8 mouse cellular contexts compared by ENCODE assay signal in genomic region chr13:13573572-13574257, GRCm38 (mm10). TPM values are rescaled to one million over a fixed set of nuclear protein-coding genes. Genes with fewer than 3 reads are reported as not detected.
DNase-seq lines count a peak whose midpoint lies in the region; ATAC-seq and TF ChIP-seq lines count a peak whose summit lies in the region.

No protein-coding gene starts in this region.

- peaks cover 12% of the 10 kb centered on the region for H3K4me1 ChIP-seq in heart, postnatal 0 days (ENCODE audit: control insufficient read depth, insufficient read depth)
- peaks cover 13% of the 10 kb centered on the region for H3K4me1 ChIP-seq in liver, embryonic 12.5 days
- H3K4me1 ChIP-seq in intestine, postnatal 0 days (replicated peaks; ENCODE audit: control insufficient read depth, insufficient read depth, low read length) = no peaks in the 10 kb centered on the region

- no peak for TF ChIP-seq EP300 in heart, postnatal 0 days (IDR thresholded peaks at IDR 0.05; ENCODE audit: low read depth)

- intact Hi-C loops in left cerebral cortex, postnatal 25 days (cut with DNase I) = loop anchor here (1.0 to 2.0 kb wide), 3 partner anchors 19 to 130 kb away; no protein-coding TSS in a partner anchor

- peak; percentile 67; the same call in 1 of the 2 replicates for ATAC-seq in heart, postnatal 0 days (ENCODE audit: insufficient read depth, low read depth)
- no peak for ATAC-seq in liver, embryonic 12.5 days
- no peak for ATAC-seq in intestine, postnatal 0 days

- no peak overlapping the region for H3K9ac ChIP-seq in heart, postnatal 0 days (replicated peaks; ENCODE audit: low read depth, low read length)
- H3K9ac ChIP-seq in liver, embryonic 12.5 days = no peak overlapping the region
- H3K9ac ChIP-seq in intestine, postnatal 0 days (ENCODE audit: low read depth, low read length) = no peak overlapping the region

- H3K27ac ChIP-seq in heart, postnatal 0 days (ENCODE audit: low read depth) = peak overlapping the region; percentile 44; the same call in 1 of the 2 replicates
- no peak overlapping the region for H3K27ac ChIP-seq in liver, embryonic 12.5 days
- no peak overlapping the region for H3K27ac ChIP-seq in intestine, postnatal 0 days (ENCODE audit: low read depth, low read length)

- peak; percentile 72 for DNase-seq in 3134 (ENCODE audit: extremely low read depth, insufficient read length, low spot score)
- DNase-seq in 3T3-L1 (ENCODE audit: low read depth, low spot score) = peak; percentile 98
- peak; percentile 96 for DNase-seq in cerebellum, adult 9-10 months
- DNase-seq in heart, postnatal 0 days (ENCODE audit: low spot score) = peak; percentile 62
- DNase-seq in left cerebral cortex, postnatal 25 days (ENCODE audit: low spot score in 2 of 2) = peak; percentile 26 to 59
- DNase-seq in right cerebral cortex, postnatal 25 days = peak; percentile 55

- no peak overlapping the region for H3K4me2 ChIP-seq in heart, postnatal 0 days (ENCODE audit: low read depth, low read length)
- no peak overlapping the region for H3K4me2 ChIP-seq in liver, embryonic 12.5 days
- no peak overlapping the region for H3K4me2 ChIP-seq in intestine, postnatal 0 days (replicated peaks; ENCODE audit: low read depth)

- TF ChIP-seq CTCF in heart, postnatal 0 days (IDR thresholded peaks at IDR 0.05; ENCODE audit: low read depth) = no peak
- TF ChIP-seq CTCF in intestine, postnatal 0 days (IDR thresholded peaks at IDR 0.05; ENCODE audit: low read depth) = no peak

- H3K27me3 ChIP-seq in heart, postnatal 0 days (ENCODE audit: control insufficient read depth, insufficient read depth, low read length) = no peaks in the 10 kb centered on the region
- 0 out of 2 replicates have a peak, but pooled peaks cover 3% of the 10 kb centered on the region for H3K27me3 ChIP-seq in liver, embryonic 12.5 days (replicated peaks)
- no peaks in the 10 kb centered on the region for H3K27me3 ChIP-seq in intestine, postnatal 0 days (replicated peaks; ENCODE audit: control insufficient read depth, insufficient read depth, low read length)

- no peaks in the 10 kb centered on the region for H3K9me3 ChIP-seq in heart, postnatal 0 days (replicated peaks; ENCODE audit: control insufficient read depth, low read length)
- H3K9me3 ChIP-seq in liver, embryonic 12.5 days (replicated peaks) = no peaks in the 10 kb centered on the region
- no peaks in the 10 kb centered on the region for H3K9me3 ChIP-seq in intestine, postnatal 0 days (ENCODE audit: control insufficient read depth)

- no peak overlapping the region for H3K4me3 ChIP-seq in heart, postnatal 0 days (ENCODE audit: low read depth, low read length)
- H3K4me3 ChIP-seq in liver, embryonic 12.5 days = no peak overlapping the region
- no peak overlapping the region for H3K4me3 ChIP-seq in intestine, postnatal 0 days (ENCODE audit: low read depth, low read length)

- no peaks in the 10 kb centered on the region for H3K36me3 ChIP-seq in heart, postnatal 0 days (replicated peaks; ENCODE audit: control insufficient read depth, insufficient read depth, low read length)
- no peaks in the 10 kb centered on the region for H3K36me3 ChIP-seq in liver, embryonic 12.5 days
- no peaks in the 10 kb centered on the region for H3K36me3 ChIP-seq in intestine, postnatal 0 days (ENCODE audit: control insufficient read depth, insufficient read depth)

- 37% methylated on average over 5 of the region's 5 CpGs for WGBS in heart, postnatal 0 days
- WGBS in liver, embryonic 12.5 days (ENCODE audit: insufficient replicate concordance) = 45% methylated on average over 5 of the region's 5 CpGs
- WGBS in intestine, postnatal 0 days = 55% methylated on average over 5 of the region's 5 CpGs

RNA-seq across cellular contexts. Expression of gene Lyst, which starts 16.5 kb away (rescaled TPM):
- 6.3 and 10.4 TPM in 2 replicates for total RNA-seq in heart, postnatal 0 days (2014; rRNA removed; ENCODE audit: low replicate concordance)
- polyA plus RNA-seq in heart, postnatal 0 days (2015; fragmentation: Nextera tagmentation; extraction: Ambion mirVana) = 1.9 and 2.1 TPM in 2 replicates
- 10 to 100 TPM; 47.8 to 57.3 TPM for total RNA-seq in left cerebral cortex, postnatal 25 days (2021)
- polyA plus RNA-seq in liver, embryonic 12.5 days (2016; fragmentation: Nextera tagmentation; extraction: Ambion mirVana) = 1.9 TPM in 2 replicates
- polyA plus RNA-seq in intestine, postnatal 0 days (2015; fragmentation: Nextera tagmentation; extraction: Ambion mirVana) = 1.1 and 1.7 TPM in 2 replicates

Comparison
In these comparisons a context has a peak if more than half of its experiments do, and no peak if none do; other contexts are left out.
1. DNase-seq: peak in every context shown above with its lines; median percentile 98 in 3T3-L1; 96 in cerebellum, adult 9-10 months; 72 in 3134; 62 in heart, postnatal 0 days; 55 in right cerebral cortex, postnatal 25 days; 42 in left cerebral cortex, postnatal 25 days.